Mouse (Mus musculus) spleen, adult 2 months (tissue): ENCODE data around the gene Fbxw10.

ENCODE experiments used
- CTCF ChIP-seq: fragments of 200-500 bp; IDR thresholded peaks from 2 replicates; pipeline ENCODE4 v1.5.1; 2011; ENCODE audit warnings: mild to moderate bottlenecking, inconsistent platforms; ENCODE audit not compliant: insufficient read depth, insufficient read length, insufficient replicate concordance; ENCODE audit errors: extremely low read depth
- POLR2A ChIP-seq: fragments of 200-500 bp; IDR thresholded peaks from 2 replicates; pipeline ENCODE4 v1.6.1; 2011; ENCODE audit warnings: low read depth, low read length, inconsistent platforms

DNA sequence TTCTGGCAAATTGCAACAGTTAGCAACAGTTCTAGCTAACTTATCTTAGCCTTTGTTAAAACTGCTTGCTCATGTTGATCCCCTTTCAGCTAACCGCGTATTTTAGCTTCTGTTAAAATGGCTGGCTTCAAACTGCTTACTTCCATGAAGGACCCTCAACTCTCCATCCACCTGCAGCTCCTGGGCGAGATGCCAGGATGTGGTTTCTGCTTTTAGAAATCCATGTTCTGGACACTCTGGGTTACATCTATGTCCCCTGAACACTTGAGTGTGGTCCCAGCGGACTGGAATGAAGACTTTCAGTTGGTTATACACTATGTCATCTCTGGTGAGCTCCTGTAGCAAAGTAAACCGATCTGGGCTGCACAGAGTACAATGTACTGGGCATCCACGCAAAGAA lies 34.6 kb upstream of the Fbxw10 start:
- TF ChIP-seq CTCF (no peak), POLR2A (no peak)
